Mouse (Mus musculus) embryonic fibroblast, embryonic 13.5 days (primary cell): ENCODE measurements around the gene Hoxc10.

Experiments
- CTCF ChIP-seq: IDR thresholded peaks from 2 replicates; pipeline ENCODE4 v1.5.1; 2011; ENCODE audit warnings: mild to moderate bottlenecking, control low read depth, low read length, moderate library complexity, borderline replicate concordance; ENCODE audit not compliant: insufficient read depth
- POLR2A ChIP-seq: IDR thresholded peaks from 2 replicates; pipeline ENCODE4 v1.6.1; 2011; ENCODE audit warnings: low read depth, mild to moderate bottlenecking, control low read depth, low read length, moderate library complexity

DNA sequence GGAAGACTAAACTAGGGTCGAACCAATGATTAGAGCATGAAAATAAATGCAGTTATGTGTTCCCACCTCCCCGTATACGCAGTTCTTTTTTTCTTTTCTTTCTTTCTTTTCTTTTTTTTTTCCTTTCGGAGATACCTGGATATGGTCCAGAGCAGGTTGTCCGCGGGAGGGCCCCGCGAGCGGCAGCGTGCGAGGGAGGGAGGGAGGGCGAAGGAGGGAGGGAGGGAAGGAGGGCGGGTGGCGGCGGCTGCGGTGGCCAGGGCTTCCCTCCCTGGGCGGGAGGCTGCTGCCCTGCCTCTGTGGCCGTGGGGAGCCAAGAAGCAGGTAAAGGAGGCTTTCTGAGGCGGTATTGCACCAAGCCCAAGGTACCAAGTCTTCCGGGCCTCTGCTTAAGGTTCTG lies 9.6 kb downstream of the Hoxc10 start, which contains the start of gene Hoxc9:
- TF ChIP-seq CTCF (no peak), POLR2A (no peak)
